Mouse (Mus musculus) embryonic facial prominence, embryonic 13.5 days (tissue): ENCODE measurements at regions not wholly inside any gene's neighbourhood (a gene's known extent, or its start where the extent isn't known, plus 50 kb on each side); places are given as distances from the start of the nearest gene placed in this dataset.

Experiments
- ATAC-seq: fragments of 200-750 bp; cut with Nextera tagmentation; 2 replicates; pipeline ENCODE4 v1.8.0; 2017; ENCODE audit warnings: low read depth; ENCODE audit not compliant: insufficient number of reproducible peaks, insufficient read depth, low FRiP score, low TSS enrichment
- H3K27ac ChIP-seq: fragments of 300-500 bp; sonication (generic); 2 replicates; pipeline ENCODE4 v1.5.1; 2015; ENCODE audit warnings: moderate library complexity, mild to moderate bottlenecking, inconsistent platforms
- H3K27me3 ChIP-seq: fragments of 300-500 bp; sonication (generic); 2 replicates; pipeline ENCODE4 v1.6.1; 2015; ENCODE audit warnings: mild to moderate bottlenecking, inconsistent platforms
- H3K36me3 ChIP-seq: fragments of 300-500 bp; sonication (generic); 2 replicates; pipeline ENCODE4 v1.6.1; 2015; ENCODE audit warnings: mild to moderate bottlenecking, inconsistent platforms
- H3K4me1 ChIP-seq: fragments of 300-500 bp; sonication (generic); 2 replicates; pipeline ENCODE4 v1.6.1; 2015; ENCODE audit warnings: inconsistent platforms
- H3K4me2 ChIP-seq: fragments of 300-500 bp; sonication (generic); 2 replicates; pipeline ENCODE4 v1.6.1; 2015; ENCODE audit warnings: moderate library complexity, mild to moderate bottlenecking, inconsistent platforms
- H3K4me3 ChIP-seq: fragments of 300-500 bp; sonication (generic); 2 replicates; pipeline ENCODE4 v1.5.1; 2015; ENCODE audit warnings: mild to moderate bottlenecking, inconsistent platforms
- H3K9ac ChIP-seq: fragments of 300-500 bp; sonication (generic); 2 replicates; pipeline ENCODE4 v1.6.1; 2015; ENCODE audit warnings: mild to moderate bottlenecking, inconsistent platforms
- H3K9me3 ChIP-seq: fragments of 300-500 bp; sonication (generic); 2 replicates; pipeline ENCODE4 v1.6.1; 2016; ENCODE audit warnings: inconsistent platforms
- WGBS: fragments of 180-500 bp; shearing (Covaris S2); methylation state at CpG from one replicate; pipeline ENCODE4 v1.1.7; 2015; ENCODE audit warnings: mixed read lengths; 5-methylcytosine and 5-hydroxymethylcytosine counted together

GRCm38 (mm10) chr13:89418804-89419203 lies 120.8 kb upstream of the Hapln1 start:
- 86% methylated on average over 3 of the region's 3 CpGs for WGBS
- Histone ChIP-seq H3K36me3 (no peaks in the 10 kb centered on the region), H3K4me3 (no peak overlapping the region), H3K27me3 (no peaks in the 10 kb centered on the region), H3K9ac (no peak overlapping the region), H3K9me3 (no peaks in the 10 kb centered on the region), H3K27ac (no peak overlapping the region), H3K4me2 (no peak overlapping the region), H3K4me1 (no peaks in the 10 kb centered on the region)
- ATAC-seq: no peak

- Histone ChIP-seq H3K9me3 (no peaks in the 10 kb centered on the region), H3K27ac (no peak overlapping the region), H3K36me3 (no peaks in the 10 kb centered on the region), H3K9ac (no peak overlapping the region), H3K4me2 (no peak overlapping the region), H3K4me1 (no peaks in the 10 kb centered on the region), H3K27me3 (no peaks in the 10 kb centered on the region), H3K4me3 (no peak overlapping the region)
- ATAC-seq: no peak
Measured at GRCm38 (mm10) chr13:89421833-89422232, 117.8 kb upstream of the Hapln1 start.

- H3K9me3 ChIP-seq: no peaks in the 10 kb centered on the region
- H3K27me3 ChIP-seq: no peaks in the 10 kb centered on the region
- H3K4me2 ChIP-seq: no peak overlapping the region
- H3K36me3 ChIP-seq: no peaks in the 10 kb centered on the region
- H3K9ac ChIP-seq: no peak overlapping the region
- H3K4me3 ChIP-seq: no peak overlapping the region
- no peak overlapping the region for H3K27ac ChIP-seq
- H3K4me1 ChIP-seq: no peaks in the 10 kb centered on the region
- no peak for ATAC-seq
Measured at GRCm38 (mm10) chr13:89423491-89423890, 116.1 kb upstream of the Hapln1 start.

- 29% methylated on average over 12 of the region's 12 CpGs for WGBS
- no peaks in the 10 kb centered on the region for H3K9me3 ChIP-seq
- ATAC-seq: no peak; the same call in 1 of the 2 replicates
- no peaks in the 10 kb centered on the region for H3K36me3 ChIP-seq
- peak overlapping the region; percentile 48; the same call in 1 of the 2 replicates for H3K27ac ChIP-seq
- H3K27me3 ChIP-seq: no peaks in the 10 kb centered on the region
- no peak overlapping the region for H3K9ac ChIP-seq
- no peak overlapping the region for H3K4me3 ChIP-seq
- no peak overlapping the region for H3K4me2 ChIP-seq
- no peaks in the 10 kb centered on the region for H3K4me1 ChIP-seq
Measured at GRCm38 (mm10) chr13:89428272-89429071, 111.1 kb upstream of the Hapln1 start.

GRCm38 (mm10) chr13:89444847-89445246 lies 94.7 kb upstream of the Hapln1 start:
- no peak overlapping the region for H3K9ac ChIP-seq
- ATAC-seq: no peak
- WGBS: 78% methylated on average over 1 of the region's 1 CpGs
- H3K9me3 ChIP-seq: no peaks in the 10 kb centered on the region
- H3K4me1 ChIP-seq: no peaks in the 10 kb centered on the region
- no peaks in the 10 kb centered on the region for H3K27me3 ChIP-seq
- H3K27ac ChIP-seq: no peak overlapping the region
- no peaks in the 10 kb centered on the region for H3K36me3 ChIP-seq
- no peak overlapping the region for H3K4me2 ChIP-seq
- H3K4me3 ChIP-seq: no peak overlapping the region

DNA sequence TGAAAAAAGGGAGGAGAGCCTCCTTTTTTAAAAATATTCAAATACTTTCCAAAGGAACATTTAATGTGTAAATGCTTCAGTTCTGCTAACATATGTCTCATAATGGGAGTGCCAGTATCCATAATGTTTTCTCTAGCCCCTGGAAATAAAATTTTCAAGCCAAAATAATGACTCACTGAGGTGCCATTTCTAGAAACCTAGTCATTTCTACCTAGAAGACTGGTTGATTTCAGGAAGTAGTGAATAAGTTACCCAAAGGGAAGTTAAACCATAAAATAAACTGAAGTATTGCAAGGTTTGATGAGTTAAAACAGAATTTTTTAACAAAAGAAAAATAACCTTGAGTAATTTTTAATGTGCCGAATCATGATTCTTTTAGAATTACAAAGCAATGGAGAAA lies 85.8 kb upstream of the Hapln1 start:
- Histone ChIP-seq H3K4me1 (no peaks in the 10 kb centered on the region), H3K36me3 (no peaks in the 10 kb centered on the region), H3K9ac (no peak overlapping the region), H3K27me3 (no peaks in the 10 kb centered on the region), H3K27ac (no peak overlapping the region), H3K9me3 (no peaks in the 10 kb centered on the region), H3K4me2 (no peak overlapping the region), H3K4me3 (no peak overlapping the region)
- 90% methylated on average over 1 of the region's 1 CpGs for WGBS
- no peak for ATAC-seq

DNA sequence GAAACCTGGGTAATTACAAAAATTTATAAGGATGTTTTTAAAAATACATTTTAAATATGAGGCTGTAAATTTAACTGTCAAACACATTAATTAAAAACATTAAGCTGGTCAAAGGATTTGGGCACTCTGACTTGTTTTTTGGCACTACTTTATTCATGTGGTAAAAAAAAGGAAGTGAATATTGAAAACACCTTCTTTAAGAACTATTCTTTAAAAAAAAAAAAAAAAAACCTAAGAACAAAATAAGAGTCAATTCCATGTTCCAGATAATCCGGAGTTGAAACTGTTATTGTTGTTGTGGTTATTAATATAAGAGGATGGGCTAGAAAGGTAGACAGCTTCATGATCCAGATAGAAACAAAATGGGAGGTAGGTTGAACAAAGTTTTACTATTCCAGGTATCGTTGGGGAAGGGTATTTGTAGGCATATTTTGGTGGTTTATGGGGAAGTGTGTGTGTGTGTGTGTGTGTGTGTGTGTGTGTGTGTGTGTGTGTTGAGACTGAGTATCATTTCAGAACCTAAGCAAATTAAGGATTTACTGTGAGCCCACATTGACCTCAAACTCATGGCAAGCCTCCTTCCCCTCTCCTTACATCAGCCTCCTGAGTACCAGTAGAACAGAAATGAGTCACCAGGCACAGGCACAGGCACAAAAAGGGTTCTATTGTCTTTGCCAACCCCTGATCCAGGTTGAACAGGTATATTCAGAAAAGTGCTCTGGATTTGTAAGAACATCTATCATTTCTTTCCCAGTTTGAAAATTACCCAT lies 85.2 kb upstream of the Hapln1 start:
- WGBS: 91% methylated on average over 2 of the region's 2 CpGs
- Histone ChIP-seq H3K36me3 (no peaks in the 10 kb centered on the region), H3K27ac (no peak overlapping the region), H3K4me3 (no peak overlapping the region), H3K4me2 (no peak overlapping the region), H3K4me1 (no peaks in the 10 kb centered on the region), H3K27me3 (no peaks in the 10 kb centered on the region), H3K9ac (no peak overlapping the region), H3K9me3 (no peaks in the 10 kb centered on the region)
- ATAC-seq: no peak

DNA sequence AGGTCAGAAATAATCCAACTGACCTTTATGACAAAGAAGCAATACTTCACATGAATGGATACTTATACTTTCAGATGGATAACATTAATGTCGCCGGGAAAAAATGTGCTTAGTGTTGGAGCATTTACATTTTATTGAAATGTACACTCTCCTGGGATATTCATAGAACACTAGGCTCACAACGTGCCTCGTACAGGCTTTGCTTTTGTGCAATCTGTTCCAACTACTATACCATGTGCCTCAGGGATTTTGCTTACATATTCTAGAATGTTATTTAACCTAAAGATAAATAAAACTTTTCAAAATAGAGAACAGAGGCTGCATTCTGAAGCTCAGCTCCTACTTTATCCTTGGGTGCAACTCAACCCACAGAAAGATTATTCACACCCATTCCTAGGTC lies 75.8 kb upstream of the Hapln1 start:
- H3K4me3 ChIP-seq: no peak overlapping the region
- no peak overlapping the region for H3K9ac ChIP-seq
- no peak overlapping the region for H3K27ac ChIP-seq
- no peaks in the 10 kb centered on the region for H3K27me3 ChIP-seq
- no peak for ATAC-seq
- no peaks in the 10 kb centered on the region for H3K9me3 ChIP-seq
- H3K4me2 ChIP-seq: no peak overlapping the region
- no peaks in the 10 kb centered on the region for H3K4me1 ChIP-seq
- H3K36me3 ChIP-seq: no peaks in the 10 kb centered on the region
- WGBS: 59% methylated on average over 4 of the region's 4 CpGs
